In genomic region chr11:97321894-97322600, GRCm38 (mm10) we compare ENCODE assay signal across 7 mouse cellular contexts. TPM values are rescaled to one million over a fixed set of nuclear protein-coding genes. Genes with fewer than 3 reads are reported as not detected.
DNase-seq lines count a peak whose midpoint lies in the region; ATAC-seq and TF ChIP-seq lines count a peak whose summit lies in the region.
"Not testable (repeated sequence)": the region's sequence is repeated elsewhere in the genome, so short reads cannot be mapped to it uniquely, and the experiment has no call there.

No protein-coding gene starts in this region.

- DNase-seq in ES-E14 (ENCODE audit: low read depth, low spot score); stomach, postnatal 0 days (ENCODE audit: low spot score): not testable (repeated sequence)
- peak; percentile 55 for DNase-seq in induced T-regulatory cell, adult 2 months (ENCODE audit: low read depth)

- TF ChIP-seq CTCF in stomach, postnatal 0 days (IDR thresholded peaks at IDR 0.05; ENCODE audit: low read depth), result not testable (repeated sequence)

- peak overlapping the region in 1 of 2 experiments; percentile 10; a peak in 1 of 4 replicates for H3K4me3 ChIP-seq in ES-E14 (ENCODE audit: insufficient read depth in 1 of 2, low read depth in 1 of 2, low read length in 2 of 2, poor library complexity in 1 of 2, severe bottlenecking in 1 of 2)
- not testable (repeated sequence) for H3K4me3 ChIP-seq in liver, embryonic 12.5 days; stomach, postnatal 0 days (ENCODE audit: low read depth, low read length)

- peak; percentile 93 for ATAC-seq in CD4-positive, CD25-positive, alpha-beta regulatory T cell, adult 4 months
- ATAC-seq in erythroblast, adult 5-6 weeks (replicated peaks; ENCODE audit: low FRiP score, poor library complexity, severe bottlenecking), result peak; percentile 97
- ATAC-seq in liver, embryonic 12.5 days, result peak; percentile 40; the same call in 1 of the 2 replicates
- ATAC-seq in megakaryocyte, adult 5-6 weeks (ENCODE audit: poor library complexity, severe bottlenecking), result peak; percentile 83
- ATAC-seq in stomach, postnatal 0 days (ENCODE audit: low FRiP score, low TSS enrichment), result peak; percentile 51

- H3K9ac ChIP-seq in ES-E14 (ENCODE audit: insufficient read depth, low read depth, low read length, poor library complexity, severe bottlenecking), result peak overlapping the region; percentile 47; the same call in 1 of the 2 replicates
- H3K9ac ChIP-seq in liver, embryonic 12.5 days; stomach, postnatal 0 days (ENCODE audit: low read length): not testable (repeated sequence)

- H3K4me2 ChIP-seq in liver, embryonic 12.5 days; stomach, postnatal 0 days (replicated peaks; ENCODE audit: low read depth): not testable (repeated sequence)

- in situ Hi-C loops in ES-E14 (cut with MboI; ENCODE audit: low sequenced_read_pairs in 2 of 2, unreplicated experiment in 2 of 2), result not testable (repeated sequence)

- 78% methylated on average over 8 of the region's 8 CpGs for WGBS in liver, embryonic 12.5 days (ENCODE audit: insufficient replicate concordance)
- WGBS in stomach, postnatal 0 days, result 80% methylated on average over 8 of the region's 8 CpGs

- not testable (repeated sequence) for H3K9me3 ChIP-seq in ES-E14 (ENCODE audit: control insufficient read depth, insufficient read depth, low read depth, low read length); liver, embryonic 12.5 days (replicated peaks); stomach, postnatal 0 days (ENCODE audit: control insufficient read depth, low read length)

- H3K27me3 ChIP-seq in liver, embryonic 12.5 days (replicated peaks); stomach, postnatal 0 days (ENCODE audit: control insufficient read depth, insufficient read depth, low read length): not testable (repeated sequence)

- TF ChIP-seq EP300 in stomach, postnatal 0 days (optimal IDR thresholded peaks at IDR 0.05), result not testable (repeated sequence)

- H3K4me1 ChIP-seq in ES-E14 (ENCODE audit: control insufficient read depth in 2 of 2, insufficient read depth in 2 of 2, low read length in 2 of 2, poor library complexity in 1 of 2); liver, embryonic 12.5 days; stomach, postnatal 0 days (replicated peaks; ENCODE audit: control insufficient read depth, insufficient read depth): not testable (repeated sequence)

- H3K27ac ChIP-seq in ES-E14 (ENCODE audit: insufficient read depth, low read depth, low read length, poor library complexity, severe bottlenecking), result peak overlapping the region; percentile 87; the same call in 1 of the 2 replicates
- H3K27ac ChIP-seq in liver, embryonic 12.5 days; stomach, postnatal 0 days (replicated peaks): not testable (repeated sequence)

- H3K36me3 ChIP-seq in ES-E14 (ENCODE audit: control insufficient read depth, insufficient read depth, low read length, poor library complexity, severe bottlenecking), result peaks cover 25% of the 10 kb centered on the region
- H3K36me3 ChIP-seq in liver, embryonic 12.5 days, result peaks cover 74% of the 10 kb centered on the region
- H3K36me3 ChIP-seq in stomach, postnatal 0 days (ENCODE audit: control insufficient read depth, insufficient read depth, low read length), result not testable (repeated sequence)

RNA-seq across cellular contexts. Expression of gene Mrpl45, which starts 6.5 kb away (rescaled TPM):
- polyA plus RNA-seq in CD4-positive, CD25-positive, alpha-beta regulatory T cell, adult 4 months (2017; shearing (Covaris generic)), result 10 to 100 TPM; 38.8 to 42.3 TPM
- 53.8 and 76.8 TPM in 2 replicates for total RNA-seq in ES-E14 (2012; rRNA removed)
- 3.6 and 7.3 TPM in 2 replicates for total RNA-seq in erythroblast, adult 5-6 weeks (2015; ENCODE audit: low replicate concordance)
- 3.7 and 9.2 TPM in 2 replicates for total RNA-seq in erythroblast, adult 5-6 weeks (2017; ENCODE audit: low replicate concordance)
- 38.9 and 44.0 TPM in 2 replicates for polyA plus RNA-seq in liver, embryonic 12.5 days (2016; fragmentation: Nextera tagmentation; extraction: Ambion mirVana)
- 17.2 and 19.8 TPM in 2 replicates for total RNA-seq in megakaryocyte, adult 5-6 weeks (2015)
- total RNA-seq in megakaryocyte, adult 5-6 weeks (2017), result 8.2 and 15.2 TPM in 2 replicates
- polyA plus RNA-seq in stomach, postnatal 0 days (2015; fragmentation: Nextera tagmentation; extraction: Ambion mirVana), result 28.2 and 28.8 TPM in 2 replicates

RNA-seq across cellular contexts. Expression of gene Gpr179, which starts 29.8 kb away (rescaled TPM):
- polyA plus RNA-seq in CD4-positive, CD25-positive, alpha-beta regulatory T cell, adult 4 months (2017; shearing (Covaris generic)), result under 1 TPM; 0.16 to 0.30 TPM
- 0.31 and 0.53 TPM in 2 replicates for total RNA-seq in ES-E14 (2012; rRNA removed)
- not detected in 2 replicates for total RNA-seq in erythroblast, adult 5-6 weeks (2015; ENCODE audit: low replicate concordance)
- total RNA-seq in erythroblast, adult 5-6 weeks (2017; ENCODE audit: low replicate concordance), result not detected in 2 replicates
- polyA plus RNA-seq in liver, embryonic 12.5 days (2016; fragmentation: Nextera tagmentation; extraction: Ambion mirVana), result 0.02 TPM in 1 of 2 replicates, not detected in the other
- total RNA-seq in megakaryocyte, adult 5-6 weeks (2015), result not detected in 2 replicates
- total RNA-seq in megakaryocyte, adult 5-6 weeks (2017), result under 0.01 TPM in 1 of 2 replicates, not detected in the other
- 0.17 and 0.23 TPM in 2 replicates for polyA plus RNA-seq in stomach, postnatal 0 days (2015; fragmentation: Nextera tagmentation; extraction: Ambion mirVana)

RNA-seq across cellular contexts. Expression of gene Socs7, which starts 40.3 kb away (rescaled TPM):
- polyA plus RNA-seq in CD4-positive, CD25-positive, alpha-beta regulatory T cell, adult 4 months (2017; shearing (Covaris generic)), result 1 to 10 TPM; 7.6 to 8.4 TPM
- total RNA-seq in ES-E14 (2012; rRNA removed), result 14.3 and 14.5 TPM in 2 replicates
- 1.0 and 3.1 TPM in 2 replicates for total RNA-seq in erythroblast, adult 5-6 weeks (2015; ENCODE audit: low replicate concordance)
- 2.0 and 3.1 TPM in 2 replicates for total RNA-seq in erythroblast, adult 5-6 weeks (2017; ENCODE audit: low replicate concordance)
- 1.9 and 2.1 TPM in 2 replicates for polyA plus RNA-seq in liver, embryonic 12.5 days (2016; fragmentation: Nextera tagmentation; extraction: Ambion mirVana)
- 4.0 and 4.4 TPM in 2 replicates for total RNA-seq in megakaryocyte, adult 5-6 weeks (2015)
- total RNA-seq in megakaryocyte, adult 5-6 weeks (2017), result 7.6 and 8.5 TPM in 2 replicates
- polyA plus RNA-seq in stomach, postnatal 0 days (2015; fragmentation: Nextera tagmentation; extraction: Ambion mirVana), result 1.3 and 1.7 TPM in 2 replicates

RNA-seq across cellular contexts. Expression of gene Npepps, which starts 41.6 kb away (rescaled TPM):
- 10 to 100 TPM; 34.4 to 41.1 TPM for polyA plus RNA-seq in CD4-positive, CD25-positive, alpha-beta regulatory T cell, adult 4 months (2017; shearing (Covaris generic))
- 86.1 and 107 TPM in 2 replicates for total RNA-seq in ES-E14 (2012; rRNA removed)
- total RNA-seq in erythroblast, adult 5-6 weeks (2015; ENCODE audit: low replicate concordance), result 18.1 and 21.7 TPM in 2 replicates
- 7.2 and 21.7 TPM in 2 replicates for total RNA-seq in erythroblast, adult 5-6 weeks (2017; ENCODE audit: low replicate concordance)
- 27.1 and 31.3 TPM in 2 replicates for polyA plus RNA-seq in liver, embryonic 12.5 days (2016; fragmentation: Nextera tagmentation; extraction: Ambion mirVana)
- 39.3 and 45.0 TPM in 2 replicates for total RNA-seq in megakaryocyte, adult 5-6 weeks (2015)
- total RNA-seq in megakaryocyte, adult 5-6 weeks (2017), result 32.3 and 41.5 TPM in 2 replicates
- polyA plus RNA-seq in stomach, postnatal 0 days (2015; fragmentation: Nextera tagmentation; extraction: Ambion mirVana), result 43.4 and 52.8 TPM in 2 replicates

Comparison
In these comparisons a context has a peak if more than half of its experiments do, and no peak if none do; other contexts are left out.
1. ATAC-seq: peak in every context shown above with its lines; median percentile 97 in erythroblast, adult 5-6 weeks; 93 in CD4-positive, CD25-positive, alpha-beta regulatory T cell, adult 4 months; 83 in megakaryocyte, adult 5-6 weeks; 51 in stomach, postnatal 0 days; 40 in liver, embryonic 12.5 days.